9 mouse cellular contexts compared by ENCODE assay signal in the genomic region with DNA sequence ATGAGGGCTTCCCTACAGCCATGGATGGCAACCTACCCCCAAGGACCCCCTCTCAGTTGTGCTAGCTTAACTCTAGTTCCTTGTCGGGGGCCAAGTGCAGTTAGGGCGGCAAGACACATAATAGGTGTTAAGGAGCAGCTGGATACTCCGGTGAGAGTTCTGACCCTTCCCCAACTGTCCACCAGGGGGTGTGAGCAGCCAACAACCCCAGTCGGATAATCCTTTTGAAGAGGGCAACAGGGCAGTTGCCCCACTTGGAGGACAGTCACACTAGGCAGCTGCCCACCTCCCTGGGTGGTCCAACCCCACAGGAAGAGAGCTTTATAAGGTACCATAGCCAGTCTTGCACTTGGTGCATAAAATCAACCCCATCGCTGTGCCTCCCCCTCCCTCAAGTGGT. TPM values are rescaled to one million over a fixed set of nuclear protein-coding genes. Genes with fewer than 3 reads are reported as not detected.
DNase-seq lines count a peak whose midpoint lies in the region; ATAC-seq and TF ChIP-seq lines count a peak whose summit lies in the region.
"Had no signal": no experiment of that assay in that cellular context is flagged by ENCODE, and none has a peak within 500 bp of the region (broad histone marks: within the 10 kb centered on the region; RNA-seq: fewer than 3 reads in every experiment).

No protein-coding gene starts in this region.

- H3K4me1 ChIP-seq in hindbrain, embryonic 10.5 days (replicated peaks): peaks cover 13% of the 10 kb centered on the region
- peaks cover 10% of the 10 kb centered on the region for H3K4me1 ChIP-seq in hindbrain, embryonic 13.5 days (replicated peaks)
- H3K4me1 ChIP-seq in liver, embryonic 14.5 days (replicated peaks; ENCODE audit: control insufficient read depth in 2 of 2, insufficient read depth in 2 of 2, low read length in 1 of 2): peaks cover 0 to 11% of the 10 kb centered on the region in 2 experiments; a peak in 3 of 4 replicates

- H3K9me3 ChIP-seq in hindbrain, embryonic 10.5 days: no peaks in the 10 kb centered on the region
- H3K9me3 ChIP-seq in hindbrain, embryonic 13.5 days: no peaks in the 10 kb centered on the region
- no peaks in the 10 kb centered on the region for H3K9me3 ChIP-seq in liver, embryonic 14.5 days (ENCODE audit: control insufficient read depth, low read length)
- H3K9me3 ChIP-seq: limb, embryonic 15.5 days had no signal

- 57% methylated on average over 5 of the region's 5 CpGs for WGBS in hindbrain, embryonic 10.5 days
- WGBS in hindbrain, embryonic 13.5 days: 59% methylated on average over 5 of the region's 5 CpGs
- WGBS in liver, embryonic 14.5 days (ENCODE audit: insufficient replicate concordance): 41% methylated on average over 5 of the region's 5 CpGs

- no peak overlapping the region for H3K4me3 ChIP-seq in hindbrain, embryonic 10.5 days
- no peak overlapping the region for H3K4me3 ChIP-seq in hindbrain, embryonic 13.5 days
- H3K4me3 ChIP-seq in liver, embryonic 14.5 days (ENCODE audit: insufficient read depth in 1 of 2, low read depth in 2 of 2, low read length in 2 of 2): no peak overlapping the region
- H3K4me3 ChIP-seq: limb, embryonic 15.5 days had no signal

- H3K27me3 ChIP-seq in hindbrain, embryonic 10.5 days (ENCODE audit: insufficient read depth, poor library complexity, severe bottlenecking): no peaks in the 10 kb centered on the region
- no peaks in the 10 kb centered on the region for H3K27me3 ChIP-seq in hindbrain, embryonic 13.5 days
- H3K27me3 ChIP-seq in liver, embryonic 14.5 days (ENCODE audit: control insufficient read depth, insufficient read depth, low read length): no peaks in the 10 kb centered on the region
- H3K27me3 ChIP-seq: limb, embryonic 15.5 days had no signal

- no peak for ATAC-seq in hindbrain, embryonic 13.5 days (ENCODE audit: low FRiP score)
- no peak for ATAC-seq in liver, embryonic 14.5 days (ENCODE audit: insufficient read depth)

- TF ChIP-seq CTCF in liver, embryonic 14.5 days (IDR thresholded peaks at IDR 0.05; ENCODE audit: low read depth): peak; percentile 78

- no peak overlapping the region for H3K9ac ChIP-seq in hindbrain, embryonic 13.5 days
- no peak overlapping the region for H3K9ac ChIP-seq in liver, embryonic 14.5 days (replicated peaks)
- H3K9ac ChIP-seq: limb, embryonic 15.5 days had no signal

- no peak overlapping the region for H3K27ac ChIP-seq in hindbrain, embryonic 10.5 days
- no peak overlapping the region for H3K27ac ChIP-seq in hindbrain, embryonic 13.5 days
- H3K27ac ChIP-seq in liver, embryonic 14.5 days: no peak overlapping the region
- H3K27ac ChIP-seq: limb, embryonic 15.5 days had no signal

- no peaks in the 10 kb centered on the region for H3K36me3 ChIP-seq in hindbrain, embryonic 10.5 days
- H3K36me3 ChIP-seq in hindbrain, embryonic 13.5 days: no peaks in the 10 kb centered on the region
- H3K36me3 ChIP-seq in liver, embryonic 14.5 days (replicated peaks; ENCODE audit: control insufficient read depth, insufficient read depth, low read depth): no peaks in the 10 kb centered on the region
- H3K36me3 ChIP-seq: limb, embryonic 15.5 days had no signal

- no peak for TF ChIP-seq EP300 in liver, embryonic 14.5 days (IDR thresholded peaks at IDR 0.05; ENCODE audit: low read depth)

- H3K4me2 ChIP-seq in hindbrain, embryonic 13.5 days: no peak overlapping the region
- no peak overlapping the region for H3K4me2 ChIP-seq in liver, embryonic 14.5 days (ENCODE audit: low read depth)
- H3K4me2 ChIP-seq: limb, embryonic 15.5 days had no signal

- peak; percentile 31 for DNase-seq in hindbrain, embryonic 10.5 days (ENCODE audit: low spot score)
- peak; percentile 12 for DNase-seq in CD4-positive helper T cell, adult 2 months (ENCODE audit: low read depth, low spot score)
- peak; percentile 27 to 51 for DNase-seq in adrenal gland, postnatal 36 days
- peak in 1 of 3 experiments; percentile 4 for DNase-seq in liver, embryonic 14.5 days (ENCODE audit: low read depth in 3 of 3, low spot score in 3 of 3)
- DNase-seq in thymus, postnatal 4 days: peak; percentile 55
- no peak for DNase-seq in ovary, adult 18-20 months (ENCODE audit: low spot score)
- no peak for DNase-seq in spleen, postnatal 14 days (ENCODE audit: low spot score in 2 of 2)

RNA-seq across cellular contexts. Expression of a gene that starts 46.2 kb away (rescaled TPM):
- polyA plus RNA-seq in hindbrain, embryonic 10.5 days (2016; fragmentation: Nextera tagmentation; extraction: Ambion mirVana): 0.10 and 0.11 TPM in 2 replicates
- not detected in 2 replicates for polyA plus RNA-seq in hindbrain, embryonic 13.5 days (2015; fragmentation: Nextera tagmentation; extraction: Ambion mirVana)
- not detected for total RNA-seq in adrenal gland, postnatal 36 days (2021)
- not detected in 2 replicates for polyA plus RNA-seq in liver, embryonic 14.5 days (2012; rRNA removed)
- not detected in 2 replicates for polyA plus RNA-seq in liver, embryonic 14.5 days (2014; fragmentation: Nextera tagmentation; extraction: Ambion mirVana)

Comparison
In these comparisons a context has a peak if more than half of its experiments do, and no peak if none do; other contexts are left out.
1. DNase-seq: peak in hindbrain, embryonic 10.5 days (single experiment), CD4-positive helper T cell, adult 2 months (single experiment), adrenal gland, postnatal 36 days (2 of 2) and thymus, postnatal 4 days (single experiment); none in ovary, adult 18-20 months (single experiment) and spleen, postnatal 14 days (0 of 2).